Mouse (Mus musculus) MEL (cell line): ENCODE data around the gene Gtf2h5. TPM values are rescaled to one million over a fixed set of nuclear protein-coding genes. Genes with fewer than 3 reads are reported as not detected.

ENCODE experiments used
- DNase-seq: peaks from one replicate; pipeline ENCODE4 v3.0.0; 2011; ENCODE audit warnings: low read depth, low spot score
- H3K27ac ChIP-seq: 2 replicates; pipeline ENCODE4 v1.5.1; 2012; ENCODE audit warnings: low read depth, mild to moderate bottlenecking, control low read depth, low read length, moderate library complexity; ENCODE audit not compliant: control insufficient read depth
- H3K27me3 ChIP-seq, 2 experiments: fragments of 150-350 bp in 1 of 2; sonication (generic) in 1 of 2; 2 replicates each; pipeline ENCODE4 v1.6.1; 2012; ENCODE audit warnings: low read length in 2 of 2, mild to moderate bottlenecking in 2 of 2, improper control_type of control experiment in 1 of 2, moderate library complexity in 1 of 2; ENCODE audit not compliant: insufficient read depth in 2 of 2, control insufficient read depth in 1 of 2
- H3K36me3 ChIP-seq, 2 experiments: 2 replicates each; pipeline ENCODE4 v1.6.1; 2012 to 2014; ENCODE audit warnings: low read length in 2 of 2, improper control_type of control experiment in 1 of 2, inconsistent platforms in 1 of 2, mild to moderate bottlenecking in 1 of 2; ENCODE audit not compliant: insufficient read depth in 2 of 2, control insufficient read depth in 1 of 2
- H3K4me1 ChIP-seq, 2 experiments: fragments of 150-350 bp in 1 of 2; sonication (generic) in 1 of 2; 2 replicates each; pipeline ENCODE4 v1.6.1; 2012; ENCODE audit warnings: low read length in 2 of 2, improper control_type of control experiment in 1 of 2, mild to moderate bottlenecking in 1 of 2; ENCODE audit not compliant: insufficient read depth in 2 of 2, control insufficient read depth in 1 of 2
- H3K4me3 ChIP-seq, 2 experiments: fragments of 150-350 bp in 1 of 2; sonication (generic) in 1 of 2; 2 replicates each; pipeline ENCODE4 v1.5.1; 2012; ENCODE audit warnings: low read depth in 2 of 2, low read length in 2 of 2, mild to moderate bottlenecking in 2 of 2, moderate library complexity in 2 of 2, control low read depth in 1 of 2, improper control_type of control experiment in 1 of 2; ENCODE audit not compliant: control insufficient read depth in 1 of 2, insufficient read depth in 1 of 2
- H3K79me2 ChIP-seq: 2 replicates; pipeline ENCODE4 v1.6.1; 2012; ENCODE audit warnings: mild to moderate bottlenecking, low read length, moderate library complexity; ENCODE audit not compliant: control insufficient read depth, poor library complexity, insufficient read depth
- H3K9ac ChIP-seq: 2 replicates; pipeline ENCODE4 v1.6.1; 2012; ENCODE audit warnings: low read depth, mild to moderate bottlenecking, control low read depth, low read length, moderate library complexity; ENCODE audit not compliant: control insufficient read depth, poor library complexity, severe bottlenecking
- H3K9me3 ChIP-seq: fragments of 150-350 bp; sonication (generic); replicated peaks from 2 replicates; pipeline ENCODE4 v1.6.1; 2012; ENCODE audit warnings: mild to moderate bottlenecking, low read length, improper control_type of control experiment, moderate library complexity; ENCODE audit not compliant: insufficient read depth
- TAL1 ChIP-seq: IDR thresholded peaks from 2 replicates; pipeline ENCODE4 v1.6.1; 2012; ENCODE audit warnings: mild to moderate bottlenecking, inconsistent platforms, low read length, moderate library complexity, mixed read lengths
- USF1 ChIP-seq: IDR thresholded peaks from 2 replicates; pipeline ENCODE4 v1.6.1; 2014; ENCODE audit warnings: low read depth, mild to moderate bottlenecking, inconsistent platforms, low read length, improper control_type of control experiment, moderate library complexity
- polyA plus RNA-seq, 2 experiments: library from polyadenylated mRNA; stranded (reverse) in 1 of 2; unstranded in 1 of 2; fragments of >175 nt in 1 of 2; fragments of >200 nt in 1 of 2; gene quantifications; 2 replicates each; pipeline versions ENCODE4 v1.2.1 to v1.2.4; 2012; ENCODE audit warnings: low replicate concordance in 2 of 2, low read depth in 1 of 2; ENCODE audit not compliant: insufficient read length in 2 of 2, insufficient read depth in 1 of 2, missing spikeins in 1 of 2
- total RNA-seq: library from RNA; depleted of rRNA; stranded (reverse); fragments of 300-350 nt; gene quantifications from 2 replicates; pipeline ENCODE4 v1.2.3, GENCODE M21; 2012; rRNA removed

The Gtf2h5 gene
- total and polyA plus RNA-seq, 3 experiments = 78.3 to 90.9 TPM; not detected in 1

DNA sequence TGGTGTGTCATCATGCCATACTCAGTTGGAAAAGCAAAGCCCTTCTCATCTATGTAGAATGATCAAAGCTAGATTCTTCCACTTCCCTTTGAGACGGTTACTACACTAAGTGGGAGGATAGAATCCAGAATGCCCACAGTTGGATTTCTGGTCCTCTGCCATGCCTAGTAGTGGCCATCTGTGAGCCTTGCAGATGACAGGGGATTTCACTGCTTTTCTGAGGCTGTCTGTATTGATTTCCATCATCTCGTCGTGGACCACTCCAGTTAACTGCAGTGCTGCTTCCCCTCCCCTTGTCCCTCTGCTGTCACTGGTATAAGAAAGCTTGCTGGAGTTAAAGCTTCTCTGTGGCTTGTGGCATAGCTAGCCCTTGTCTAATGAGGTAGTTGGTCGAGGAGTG, 49.8 kb downstream of the Gtf2h5 start (continued):
- no peak for TF ChIP-seq TAL1

- DNase-seq = no peak
- H3K4me1 ChIP-seq = no peaks in the 10 kb centered on the region
- H3K36me3 ChIP-seq = no peaks in the 10 kb centered on the region
- H3K79me2 ChIP-seq = no peaks in the 10 kb centered on the region
- H3K4me3 ChIP-seq = no peak overlapping the region
- no peak for TF ChIP-seq USF1
- H3K27me3 ChIP-seq = no peaks in the 10 kb centered on the region
- H3K9ac ChIP-seq = no peak overlapping the region
- H3K9me3 ChIP-seq = no peaks in the 10 kb centered on the region
- H3K27ac ChIP-seq = no peak overlapping the region
Measured at GRCm38 (mm10) chr17:6131083-6131482, 51.5 kb downstream of the Gtf2h5 start.

Other genes with a start within 250 kb of the Gtf2h5 start
- 12.6 and 12.9 TPM in 2 replicates for gene Snx9, start 238.5 kb upstream of the Gtf2h5 start, total RNA-seq
- 10 to 100 TPM in 1 of 2 experiments, not detected in 1; 22.8 TPM for gene Snx9, start 238.5 kb upstream of the Gtf2h5 start, polyA plus RNA-seq
- gene Synj2, start 138.5 kb upstream of the Gtf2h5 start, total RNA-seq = 1.2 and 1.8 TPM in 2 replicates
- 1 to 10 TPM in 1 of 2 experiments, not detected in 1; 2.5 TPM for gene Synj2, start 138.5 kb upstream of the Gtf2h5 start, polyA plus RNA-seq
- 4.1 and 4.2 TPM in 2 replicates for gene Serac1, start within 50 bp of the Gtf2h5 start, total RNA-seq
- gene Serac1, start within 50 bp of the Gtf2h5 start, polyA plus RNA-seq = 1 to 10 TPM in 1 of 2 experiments, not detected in 1; 5.9 TPM
- gene Tulp4, start 26.7 kb downstream of the Gtf2h5 start, total RNA-seq = 49.0 and 59.2 TPM in 2 replicates
- 1 to 10 TPM in 1 of 2 experiments, not detected in 1; 7.7 TPM for gene Tulp4, start 26.7 kb downstream of the Gtf2h5 start, polyA plus RNA-seq
- gene Tmem181a, start 177.1 kb downstream of the Gtf2h5 start, total RNA-seq = 6.0 and 6.5 TPM in 2 replicates
- 10 to 100 TPM; 10.8 to 25.5 TPM for gene Tmem181a, start 177.1 kb downstream of the Gtf2h5 start, polyA plus RNA-seq
- gene Dynlt1a, start 237.7 kb downstream of the Gtf2h5 start, total RNA-seq = 7.8 and 10.9 TPM in 2 replicates
- 10 to 100 TPM in 1 of 2 experiments, not detected in 1; 15.9 TPM for gene Dynlt1a, start 237.7 kb downstream of the Gtf2h5 start, polyA plus RNA-seq